Mouse (Mus musculus) heart, adult 9 months (tissue): ENCODE measurements around the gene Slco3a1.

Experiments used
- DNase-seq, 2 experiments: peaks; one replicate each; pipeline ENCODE4 v3.0.0; 2022; ENCODE audit warnings: low spot score in 2 of 2

Gene Slco3a1

DNA sequence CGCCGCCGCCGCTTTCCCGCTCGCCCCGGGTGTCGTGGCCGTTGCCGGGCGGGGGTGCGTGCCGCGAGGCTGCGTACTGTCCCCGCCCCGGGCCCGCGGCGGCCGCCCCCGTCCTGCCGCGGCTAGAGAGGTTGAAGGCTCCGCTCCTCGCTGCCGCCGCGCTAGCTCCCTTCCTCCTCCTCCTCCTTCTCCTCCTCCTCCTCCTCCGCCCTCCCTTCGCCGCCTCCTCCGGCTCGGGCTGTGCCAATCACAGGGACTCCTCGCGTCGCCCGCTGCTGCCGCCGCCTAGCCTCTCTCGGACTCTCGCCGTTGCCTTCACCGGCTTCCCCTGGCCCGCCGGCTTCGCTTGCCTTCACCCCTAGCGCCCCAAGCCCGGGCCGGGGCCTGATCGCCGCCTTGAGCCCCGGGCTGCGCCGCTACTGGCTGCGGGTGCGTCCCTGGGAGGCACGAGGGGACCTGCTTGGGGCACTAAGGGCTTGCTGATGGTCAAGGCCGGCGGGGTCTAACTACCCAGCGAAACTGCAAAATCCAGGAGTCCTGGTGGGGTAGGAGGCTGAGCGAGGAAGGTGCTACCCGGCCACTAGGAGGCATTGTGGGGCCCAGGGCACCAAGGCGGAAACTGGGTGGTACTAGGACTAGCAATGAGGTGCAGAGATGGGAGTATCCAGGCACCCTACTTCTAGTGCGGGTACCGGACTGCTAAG lies at the start of gene Slco3a1:
Gene Slco3a1, minus strand, starts transcription at position 173 of the 704 bp plus-strand sequence.
- DNase-seq, result peak; percentile 82 to 83

DNA sequence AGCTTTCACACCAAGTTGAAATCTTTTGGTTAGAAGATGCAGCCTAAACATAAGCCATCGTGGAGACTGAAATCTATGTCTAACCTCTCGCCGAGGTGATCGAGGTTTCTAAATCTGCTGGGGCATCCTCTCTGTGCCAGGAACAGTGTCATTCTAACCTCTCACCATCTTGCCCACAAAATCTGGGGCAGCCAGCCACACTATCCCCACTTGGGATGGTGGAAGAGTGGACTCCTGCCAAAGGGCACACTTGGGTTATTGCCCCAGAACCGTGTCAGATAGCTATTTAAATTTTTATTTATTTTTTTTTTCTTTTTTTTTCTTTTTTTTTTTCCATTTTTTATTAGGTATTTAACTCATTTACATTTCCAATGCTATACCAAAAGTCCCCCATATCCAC lies 46.4 kb upstream of the Slco3a1 start:
- no peak for DNase-seq

DNA sequence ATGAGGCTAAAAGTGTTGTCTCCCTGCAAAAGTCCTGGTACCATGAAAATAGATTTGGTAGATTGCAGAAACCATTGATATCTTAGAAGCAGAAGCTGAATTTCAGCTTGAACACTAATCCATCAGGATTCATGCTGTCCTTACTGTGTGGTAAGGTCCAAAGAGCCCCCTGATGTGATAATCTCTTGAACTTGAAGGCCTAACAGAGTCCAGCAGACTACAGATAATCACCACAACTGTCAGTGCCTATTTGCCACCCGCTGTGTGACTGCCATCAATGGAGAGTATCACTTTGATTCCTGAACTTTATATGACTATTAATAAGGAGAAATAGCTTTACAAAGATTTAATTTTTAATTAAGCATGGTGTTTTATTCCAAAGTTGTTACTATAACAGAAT lies 24.8 kb upstream of the Slco3a1 start:
- DNase-seq, result no peak

DNA sequence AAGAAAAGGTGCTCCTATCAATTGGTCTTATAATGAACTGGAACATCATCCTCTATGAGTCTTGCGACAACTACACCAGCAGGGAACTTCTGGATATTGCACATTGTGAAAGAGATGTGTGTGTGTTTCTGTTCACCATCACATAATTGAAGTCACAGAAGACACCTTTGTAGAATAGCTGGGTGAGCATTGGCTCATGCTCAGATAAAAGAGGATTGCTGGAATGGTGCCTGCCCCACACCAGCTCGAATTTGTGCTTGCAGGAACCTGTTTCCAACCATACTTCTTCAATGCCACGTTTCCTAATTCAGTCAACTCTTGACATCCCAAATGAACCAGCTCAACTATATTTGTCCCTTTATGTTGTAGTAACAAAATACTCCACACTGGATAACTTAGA lies 21.1 kb upstream of the Slco3a1 start:
- DNase-seq, result no peak

DNA sequence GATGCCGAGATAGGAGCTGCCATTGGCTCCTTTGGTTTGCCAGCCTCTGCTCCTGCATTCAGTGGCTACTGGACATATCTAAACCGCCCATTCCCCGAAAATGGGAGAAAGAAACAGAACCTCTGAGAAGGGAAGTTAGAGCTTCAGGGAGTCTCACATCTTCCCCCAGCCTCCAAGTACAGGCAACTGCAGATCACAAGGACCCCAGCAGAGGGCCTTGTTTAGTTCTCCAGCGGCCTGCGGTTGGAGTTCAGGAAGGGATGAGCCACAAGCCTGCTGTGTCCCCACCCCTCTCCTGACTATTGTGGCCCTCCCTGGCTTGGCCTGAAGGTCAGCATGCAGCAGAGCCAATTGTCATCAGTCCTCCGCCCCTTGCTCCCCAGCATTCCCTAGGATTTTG lies 836 bp upstream of the Slco3a1 start:
- peak; percentile 69 to 75 for DNase-seq

DNA sequence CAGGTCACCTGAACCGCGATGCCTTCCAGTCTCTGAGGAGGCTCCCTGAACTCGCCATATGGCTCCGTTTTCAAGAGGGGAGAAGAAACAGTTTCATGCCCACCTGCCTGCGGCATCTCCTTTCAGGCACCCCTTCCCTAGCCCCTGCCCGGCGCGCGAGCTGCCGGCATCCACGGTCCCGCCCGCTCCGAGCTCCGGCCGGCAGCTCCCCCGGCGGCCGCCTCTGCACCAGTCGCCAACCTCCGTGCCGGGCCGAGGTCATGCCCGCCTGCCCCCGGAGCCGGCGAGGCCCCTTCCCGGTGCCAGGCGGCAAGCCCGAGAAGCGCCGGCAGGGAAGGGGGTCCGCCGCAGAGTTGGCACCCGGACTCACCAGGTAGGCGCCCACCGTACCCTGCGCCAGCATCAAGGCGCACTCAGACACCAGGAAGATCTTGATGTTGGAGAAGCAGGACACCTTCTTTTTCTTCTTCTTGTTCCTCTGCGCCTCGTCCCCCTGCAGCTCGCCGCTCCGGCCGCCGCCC lies 479 bp downstream of the Slco3a1 start:
- peak; percentile 61 for DNase-seq

GRCm38 (mm10) chr7:74553111-74553650 lies 1.4 kb downstream of the Slco3a1 start:
- no peak for DNase-seq

GRCm38 (mm10) chr7:74552546-74552945 lies 2.0 kb downstream of the Slco3a1 start:
- DNase-seq, result no peak

- no peak for DNase-seq
These were observed 2.6 kb downstream of the Slco3a1 start for GRCm38 (mm10) chr7:74552000-74552358.

DNA sequence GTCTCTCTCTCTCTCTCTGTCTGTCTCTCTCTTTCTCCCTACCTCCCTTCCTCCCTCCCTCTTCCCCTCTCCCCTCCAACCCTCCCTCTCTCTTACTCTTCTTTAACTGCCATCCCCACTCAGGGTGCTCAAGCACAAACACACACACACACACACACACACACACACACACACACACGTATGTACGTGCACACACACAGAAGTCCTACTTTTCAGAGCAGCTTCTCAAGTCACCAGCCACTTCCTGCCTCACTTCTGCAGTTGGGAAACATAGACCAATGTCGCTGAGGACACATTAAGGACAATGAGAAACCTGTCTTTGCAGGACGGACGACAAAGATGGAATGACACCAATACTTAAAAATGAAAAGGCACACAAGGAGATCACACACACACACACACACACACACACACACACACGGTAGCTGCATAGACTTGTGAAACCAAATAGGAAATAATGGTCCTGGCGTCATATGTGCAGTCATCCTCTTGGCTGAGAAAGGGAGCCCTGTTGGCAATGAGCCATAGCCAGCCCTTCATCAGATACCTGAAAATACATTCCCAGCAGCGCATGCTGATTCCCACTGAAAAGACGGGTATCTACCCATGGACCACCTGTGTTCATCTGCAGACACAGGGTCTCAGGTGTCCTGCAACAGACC lies 3.1 kb downstream of the Slco3a1 start:
- no peak for DNase-seq

DNA sequence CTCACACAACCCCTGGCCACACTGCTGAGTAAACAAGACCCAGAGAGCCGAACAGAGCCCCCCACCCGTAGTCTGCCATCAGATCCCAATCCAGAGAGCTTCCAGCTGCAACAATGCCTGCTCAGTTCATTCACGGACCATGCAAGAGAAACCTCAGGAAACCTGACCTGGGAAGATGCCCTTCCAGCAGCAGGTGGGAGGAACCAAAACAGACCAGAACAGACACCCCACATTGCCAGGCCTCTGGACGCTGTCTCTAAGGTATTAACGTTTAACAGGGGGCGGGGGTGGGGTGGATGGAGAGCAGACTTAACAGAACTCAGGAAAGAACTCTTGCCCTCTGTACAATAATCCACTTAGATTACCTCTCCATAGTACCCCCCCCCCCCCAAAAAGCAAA lies 4.9 kb downstream of the Slco3a1 start:
- no peak for DNase-seq

GRCm38 (mm10) chr7:74549013-74549582 lies 5.5 kb downstream of the Slco3a1 start:
- DNase-seq, result no peak

DNA sequence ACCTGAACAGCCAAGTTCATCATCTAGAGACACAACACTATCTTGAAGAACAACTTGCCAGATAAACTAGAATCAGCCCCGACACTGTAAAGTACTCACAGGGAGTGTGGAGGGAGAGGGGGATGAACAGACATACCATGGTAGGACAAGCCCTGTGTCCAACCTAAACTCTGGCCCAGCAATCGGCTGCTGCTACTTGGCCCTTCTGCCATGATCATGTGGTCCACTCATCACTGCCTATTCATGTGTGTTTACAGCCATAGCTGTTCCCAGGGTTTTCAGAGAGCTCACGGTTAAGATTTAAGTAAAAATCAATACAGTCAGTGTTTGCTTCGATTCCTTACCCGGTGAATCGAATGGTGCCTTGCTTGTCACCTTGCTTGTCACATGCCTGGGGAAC lies 7.9 kb downstream of the Slco3a1 start:
- no peak for DNase-seq

DNA sequence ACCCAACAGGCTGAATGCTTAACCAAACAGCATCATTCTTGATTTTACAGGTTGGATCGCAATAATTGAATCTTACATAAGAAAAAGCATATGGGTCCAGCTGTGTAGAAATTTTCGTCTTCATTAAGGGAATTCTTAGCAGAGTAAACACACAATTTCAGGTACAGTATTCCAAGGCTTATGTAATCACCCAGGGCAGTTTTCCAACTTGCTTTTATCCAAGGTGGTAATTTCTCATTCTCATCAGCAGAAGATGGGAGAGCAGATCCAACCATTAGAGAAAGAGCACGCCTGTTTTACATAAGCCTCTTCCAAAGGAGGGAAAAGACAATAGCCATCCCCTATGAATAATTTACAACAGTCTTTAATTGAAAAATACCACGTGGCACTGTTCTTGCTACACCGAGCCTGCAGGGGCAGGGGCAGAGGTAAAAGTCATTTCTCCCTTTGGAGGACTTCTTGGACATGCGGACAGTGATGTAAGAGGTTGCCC lies 9.0 kb downstream of the Slco3a1 start:
- DNase-seq, result no peak

DNA sequence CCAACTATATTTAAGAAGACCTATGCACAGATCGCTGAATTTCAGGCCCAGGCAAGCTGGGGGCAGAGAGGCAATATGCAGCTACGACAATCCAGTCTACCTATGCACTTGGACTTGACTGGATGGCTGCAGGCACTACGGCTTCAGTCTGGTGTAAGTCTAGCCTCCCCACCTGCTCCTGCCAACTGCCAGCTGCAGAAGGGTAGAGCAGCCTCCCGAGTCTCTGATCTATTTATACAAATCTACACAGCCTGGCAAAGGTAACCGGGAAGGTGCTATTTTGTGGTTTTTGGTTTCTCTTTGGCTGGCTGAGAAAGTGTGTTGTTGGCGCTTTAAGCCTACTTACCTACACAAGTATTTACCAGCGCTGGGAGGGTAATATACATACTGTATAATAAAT lies 10.3 kb downstream of the Slco3a1 start:
- no peak for DNase-seq

- no peak for DNase-seq
These were observed 12.6 kb downstream of the Slco3a1 start for GRCm38 (mm10) chr7:74541958-74542357.

GRCm38 (mm10) chr7:74540933-74541725 lies 13.5 kb downstream of the Slco3a1 start:
- DNase-seq, result no peak

- no peak for DNase-seq
These were observed 18.4 kb downstream of the Slco3a1 start for GRCm38 (mm10) chr7:74536186-74536585.

- DNase-seq, result peak; percentile 42 to 44
These were observed 23.0 kb downstream of the Slco3a1 start for GRCm38 (mm10) chr7:74531468-74532097.

- DNase-seq, result no peak
These were observed 24.7 kb downstream of the Slco3a1 start for GRCm38 (mm10) chr7:74529877-74530276.

GRCm38 (mm10) chr7:74529183-74529757 lies 25.3 kb downstream of the Slco3a1 start:
- no peak for DNase-seq
